Mouse (Mus musculus) intestine, embryonic 14.5 days (tissue): ENCODE data around the gene Doc2b. TPM values are rescaled to one million over a fixed set of nuclear protein-coding genes. Genes with fewer than 3 reads are reported as not detected.

Experiments
- polyA plus RNA-seq: library from polyadenylated mRNA; unstranded; fragments of >200 nt; fragmentation: Nextera tagmentation; extraction: Ambion mirVana; gene quantifications from 2 replicates; pipeline ENCODE4 v1.2.1, GENCODE M21; 2014

The Doc2b gene
- polyA plus RNA-seq, 1 experiment from 2014 or later = 2.2 TPM

Other genes with a start within 250 kb of the Doc2b start
- 76.2 and 82.1 TPM in 2 replicates for gene Pitpna, start 208.0 kb downstream of the Doc2b start, polyA plus RNA-seq
- gene Inpp5k, start 165.1 kb downstream of the Doc2b start, polyA plus RNA-seq = 23.7 and 25.1 TPM in 2 replicates
- gene Myo1c, start 145.5 kb downstream of the Doc2b start, polyA plus RNA-seq = 41.7 and 42.5 TPM in 2 replicates
- 101 and 106 TPM in 2 replicates for gene Crk, start 116.8 kb downstream of the Doc2b start, polyA plus RNA-seq
- 888 and 941 TPM in 2 replicates for gene Ywhae, start 63.2 kb downstream of the Doc2b start, polyA plus RNA-seq
- gene Rph3al, start 142.4 kb upstream of the Doc2b start, polyA plus RNA-seq = 17.0 and 21.7 TPM in 2 replicates
- 2.7 and 4.0 TPM in 2 replicates for gene 1700016K19Rik, start 203.9 kb upstream of the Doc2b start, polyA plus RNA-seq
- gene Rflnb, start 231.7 kb upstream of the Doc2b start, polyA plus RNA-seq = 50.1 and 53.8 TPM in 2 replicates